Mouse (Mus musculus) B cell, adult (primary cell): ENCODE data around the gene Stx1b. TPM values are rescaled to one million over a fixed set of nuclear protein-coding genes. Genes with fewer than 3 reads are reported as not detected.

Source experiments
- total RNA-seq: library from RNA; stranded (reverse); gene quantifications from 4 replicates; pipeline ENCODE4 v1.2.4, GENCODE M21; 2023; ENCODE audit not compliant: inconsistent age

Stx1b gene
- total RNA-seq, result not detected in 4 replicates

DNA sequence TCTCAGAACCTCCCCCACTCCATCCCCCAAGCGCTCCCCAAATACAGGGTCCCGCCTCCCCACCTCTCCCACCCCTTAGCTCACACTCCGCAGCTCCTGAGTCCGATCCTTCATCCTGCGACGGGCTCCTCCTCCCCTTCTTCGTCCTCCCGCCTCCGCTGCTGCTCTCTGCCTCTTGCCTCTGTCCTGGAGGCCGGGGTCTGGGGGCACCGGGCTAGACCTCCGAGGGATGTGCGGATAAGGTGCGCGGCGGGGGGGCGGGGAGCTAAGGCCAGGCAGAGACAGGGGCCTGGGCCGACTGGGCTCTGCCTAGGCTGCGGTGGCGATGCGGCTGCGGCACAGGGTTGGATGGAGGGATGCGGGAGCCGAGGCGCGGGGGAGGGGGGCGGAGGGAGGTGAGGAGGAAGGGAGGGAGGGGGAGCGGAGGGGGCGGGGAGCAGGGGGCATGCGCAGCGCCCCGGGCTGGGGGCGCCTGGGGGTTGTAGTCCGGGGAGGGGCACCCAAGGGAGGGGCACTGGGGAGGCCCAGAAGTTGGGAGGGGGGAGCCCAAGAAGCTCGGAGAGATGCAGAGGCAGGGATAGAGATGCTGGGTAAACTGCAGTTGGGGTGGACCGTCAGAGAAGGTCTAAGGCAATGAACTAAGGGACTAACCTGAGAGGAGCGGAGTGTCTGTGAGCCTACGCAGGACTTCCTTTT lies at the start of gene Stx1b, which contains the start of gene Stx4a:
TSS of gene Stx1b (minus strand) at position 374 of the 696 bp plus-strand sequence.
TSS of gene Stx4a (plus strand) at position 119 of the 696 bp plus-strand sequence.

DNA sequence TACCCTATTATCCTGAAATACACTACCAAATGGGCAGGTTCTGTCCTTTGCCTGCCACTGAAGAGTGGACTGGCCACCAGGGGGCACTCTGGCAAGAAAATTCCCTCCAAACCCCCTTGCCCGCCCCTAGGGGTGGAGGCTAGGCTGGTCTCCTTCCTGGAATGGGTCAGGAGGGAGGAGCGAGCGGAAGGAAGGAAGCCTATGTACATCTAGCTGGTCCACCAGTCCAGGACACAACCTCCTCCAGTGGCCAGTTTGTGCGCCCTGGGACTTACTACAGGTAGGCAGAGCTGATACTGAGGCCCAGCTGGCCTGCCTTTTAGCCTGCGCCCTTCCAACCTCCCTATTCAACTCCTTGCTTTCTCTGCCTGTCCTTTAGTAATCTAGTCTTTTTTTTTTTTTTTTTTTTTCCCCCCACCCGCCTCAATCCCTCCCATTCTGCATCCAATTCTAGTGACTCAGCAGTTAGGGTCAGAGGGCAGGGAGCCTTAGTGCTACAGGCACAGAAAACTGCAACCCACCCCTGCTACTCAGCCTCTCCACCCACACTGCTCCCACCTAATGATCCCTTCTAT lies 23.8 kb downstream of the Stx1b start, which contains the start of gene Hsd3b7:
TSS of gene Hsd3b7 (plus strand) at position 170 of the 575 bp plus-strand sequence.

DNA sequence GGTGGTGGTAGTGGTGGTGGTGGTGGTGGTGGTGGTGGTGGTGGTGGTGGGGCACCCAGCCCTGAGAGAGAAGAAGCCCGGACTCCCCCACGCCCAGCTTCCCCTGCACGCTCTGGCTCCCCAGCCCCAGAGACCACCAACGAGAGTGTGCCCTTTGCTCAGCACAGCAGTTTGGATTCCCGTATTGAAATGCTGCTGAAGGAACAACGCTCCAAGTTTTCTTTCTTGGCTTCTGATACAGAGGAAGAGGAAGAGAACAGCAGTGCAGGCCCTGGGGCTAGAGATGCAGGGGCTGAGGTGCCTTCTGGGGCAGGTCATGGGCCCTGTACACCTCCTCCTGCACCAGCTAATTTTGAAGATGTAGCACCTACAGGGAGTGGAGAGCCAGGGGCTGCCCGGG lies 39.0 kb downstream of the Stx1b start, which contains the start of gene Gm49388:
TSS of gene Gm49388 (plus strand) at position 301 of the 400 bp plus-strand sequence.

DNA sequence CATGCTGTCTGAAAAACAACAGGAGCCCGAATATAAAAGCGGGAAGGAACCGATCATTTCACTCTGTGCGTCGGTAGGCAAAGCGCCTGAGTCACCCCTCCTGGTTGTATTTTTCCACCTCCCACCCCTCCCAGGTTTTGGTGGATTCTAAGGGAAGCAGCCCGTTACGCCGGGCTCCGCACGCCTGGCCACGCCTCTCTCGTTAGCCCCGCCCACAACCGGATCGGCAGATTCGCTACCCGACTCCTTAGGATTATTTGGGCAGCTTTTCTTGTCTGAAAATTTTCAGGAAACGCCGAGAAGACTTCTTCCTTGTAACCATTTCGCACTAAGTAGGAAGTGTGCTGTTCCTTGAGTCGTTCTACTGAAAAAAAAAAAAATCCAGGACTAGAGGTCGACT lies 47.9 kb downstream of the Stx1b start, which contains the start of gene Setd1a:
TSS of gene Setd1a (plus strand) at position 245 of the 400 bp plus-strand sequence.

DNA sequence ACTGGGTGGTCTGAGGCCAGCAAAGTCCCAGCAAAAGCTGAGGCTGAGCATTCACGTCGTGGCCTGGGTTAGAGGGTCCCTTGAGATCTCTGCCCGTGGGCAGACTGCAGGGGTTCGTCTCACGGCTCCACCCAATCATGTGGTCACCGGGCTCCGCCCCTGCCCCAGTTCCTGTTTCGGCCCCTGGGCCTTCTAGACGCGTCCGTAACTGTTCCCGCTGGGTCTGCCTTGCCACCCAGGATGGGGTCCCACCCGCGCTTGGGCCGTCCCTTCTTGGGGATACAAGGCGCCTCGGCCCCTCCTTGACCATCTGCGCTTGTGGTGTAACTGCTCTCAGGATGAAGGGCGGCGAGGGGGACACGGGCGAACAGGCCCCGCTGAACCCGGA lies 54.7 kb downstream of the Stx1b start, which contains the start of gene Orai3:
TSS of gene Orai3 (plus strand) at position 165 of the 388 bp plus-strand sequence.

Other genes with a start within 250 kb of the Stx1b start
- gene Ccdc189, start 236.0 kb downstream of the Stx1b start, total RNA-seq, result 0.77 to 2.0 TPM (median 1.4 TPM) in 4 replicates
- 135 to 149 TPM (median 147 TPM) in 4 replicates for gene Rnf40, start 235.8 kb downstream of the Stx1b start, total RNA-seq
- 2.8 to 6.4 TPM (median 3.5 TPM) in 4 replicates for gene Zfp629, start 208.8 kb downstream of the Stx1b start, total RNA-seq
- gene Bcl7c, start 115.6 kb downstream of the Stx1b start, total RNA-seq, result 43.3 to 65.2 TPM (median 58.3 TPM) in 4 replicates
- gene Ctf1, start 111.8 kb downstream of the Stx1b start, total RNA-seq, result not detected in 4 replicates
- not detected in 4 replicates for gene Ctf2, start 92.4 kb downstream of the Stx1b start, total RNA-seq
- 17.0 to 19.0 TPM (median 17.8 TPM) in 4 replicates for gene Fbxl19, start 80.0 kb downstream of the Stx1b start, total RNA-seq
- 32.3 to 37.7 TPM (median 35.3 TPM) in 4 replicates for gene Orai3, start 54.7 kb downstream of the Stx1b start, total RNA-seq
- 73.8 to 89.8 TPM (median 79.6 TPM) in 4 replicates for gene Setd1a, start 47.9 kb downstream of the Stx1b start, total RNA-seq
- 1.00 to 2.5 TPM (median 1.3 TPM) in 3 of 4 replicates, not detected in the other for gene Gm49388, start 38.9 kb downstream of the Stx1b start, total RNA-seq
- gene Hsd3b7, start 23.9 kb downstream of the Stx1b start, total RNA-seq, result 2.4 to 3.8 TPM (median 3.5 TPM) in 4 replicates
- 141 to 145 TPM (median 144 TPM) in 4 replicates for gene Stx4a, start 255 bp downstream of the Stx1b start, total RNA-seq
- gene Zfp646, start 51.7 kb upstream of the Stx1b start, total RNA-seq, result 96.4 to 104 TPM (median 100 TPM) in 4 replicates
- gene Zfp668, start 52.3 kb upstream of the Stx1b start, total RNA-seq, result 10.2 to 19.0 TPM (median 14.3 TPM) in 4 replicates
- gene Prss53, start 66.4 kb upstream of the Stx1b start, total RNA-seq, result 0.30 to 0.78 TPM (median 0.46 TPM) in 4 replicates
- gene Gm21974, start 70.9 kb upstream of the Stx1b start, total RNA-seq, result not detected in 4 replicates
- 13.7 to 16.1 TPM (median 14.6 TPM) in 4 replicates for gene Vkorc1, start 71.1 kb upstream of the Stx1b start, total RNA-seq
- 24.4 to 36.9 TPM (median 28.0 TPM) in 4 replicates for gene Bckdk, start 79.5 kb upstream of the Stx1b start, total RNA-seq
- 42.4 to 44.8 TPM (median 42.7 TPM) in 4 replicates for gene Kat8, start 88.0 kb upstream of the Stx1b start, total RNA-seq
- not detected in 4 replicates for gene Prss8, start 105.6 kb upstream of the Stx1b start, total RNA-seq
- 2.5 to 4.6 TPM (median 3.6 TPM) in 4 replicates for gene Prss36, start 122.2 kb upstream of the Stx1b start, total RNA-seq
- gene Fus, start 142.9 kb upstream of the Stx1b start, total RNA-seq, result 714 to 860 TPM (median 834 TPM) in 4 replicates
- gene Pycard, start 169.3 kb upstream of the Stx1b start, total RNA-seq, result 25.0 to 31.2 TPM (median 27.9 TPM) in 4 replicates
- 0.69 to 1.1 TPM (median 0.91 TPM) in 4 replicates for gene Trim72, start 179.4 kb upstream of the Stx1b start, total RNA-seq
- gene Itgam, start 238.1 kb upstream of the Stx1b start, total RNA-seq, result 1.6 to 3.3 TPM (median 2.1 TPM) in 4 replicates
- gene Gm49368, start 238.1 kb upstream of the Stx1b start, total RNA-seq, result not detected in 4 replicates